Mouse (Mus musculus) frontal cortex, adult 2 months (tissue): ENCODE results near the gene Ssu72. TPM values are rescaled to one million over a fixed set of nuclear protein-coding genes. Genes with fewer than 3 reads are reported as not detected.
"Not testable (repeated sequence)": the region's sequence is repeated elsewhere in the genome, so short reads cannot be mapped to it uniquely, and the experiment has no call there.

ENCODE experiments used
- DNase-seq, 2 experiments: peaks; one replicate each; pipeline ENCODE4 v3.0.0; 2022; ENCODE audit warnings: low spot score in 1 of 2; ENCODE audit errors: extremely low spot score in 1 of 2
- polyA plus RNA-seq: library from polyadenylated mRNA; depleted of rRNA; stranded (reverse); fragments of >200 nt; gene quantifications from 2 replicates; pipeline ENCODE4 v1.2.3, GENCODE M21; 2012; rRNA removed

The Ssu72 gene
- 134 and 142 TPM in 2 replicates for polyA plus RNA-seq

GRCm38 (mm10) chr4:155704721-155705591 lies at the start of gene Ssu72:
Gene Ssu72 (plus strand): TSS chr4:155704800.
- peak; percentile 86 to 94 for DNase-seq

- DNase-seq = no peak
Observed at GRCm38 (mm10) chr4:155656214-155656751, 48.3 kb upstream of the Ssu72 start.

DNA sequence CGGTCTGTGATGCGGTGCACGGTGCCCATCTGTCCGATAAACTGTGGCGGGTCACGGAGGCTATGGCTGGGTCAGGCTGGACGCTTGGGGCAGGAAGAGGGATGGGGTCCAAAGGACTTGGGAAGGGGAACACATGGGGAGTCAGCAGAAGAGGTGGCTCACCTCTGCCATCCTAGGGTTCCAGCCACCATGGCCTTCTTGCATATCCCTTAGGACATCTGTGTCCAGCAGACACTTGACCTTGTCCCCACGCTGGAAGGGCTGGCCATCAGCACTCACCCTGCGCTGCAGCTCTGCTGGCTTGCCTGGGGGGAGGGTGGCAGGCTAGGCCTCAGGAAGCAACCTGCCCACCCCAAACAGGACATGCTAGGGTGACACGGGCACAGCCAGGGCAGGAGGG lies 45.6 kb upstream of the Ssu72 start:
- no peak for DNase-seq

- no peak for DNase-seq
Observed at GRCm38 (mm10) chr4:155660641-155661040, 44.0 kb upstream of the Ssu72 start.

GRCm38 (mm10) chr4:155666903-155667302 lies 37.7 kb upstream of the Ssu72 start:
- DNase-seq = no peak

DNA sequence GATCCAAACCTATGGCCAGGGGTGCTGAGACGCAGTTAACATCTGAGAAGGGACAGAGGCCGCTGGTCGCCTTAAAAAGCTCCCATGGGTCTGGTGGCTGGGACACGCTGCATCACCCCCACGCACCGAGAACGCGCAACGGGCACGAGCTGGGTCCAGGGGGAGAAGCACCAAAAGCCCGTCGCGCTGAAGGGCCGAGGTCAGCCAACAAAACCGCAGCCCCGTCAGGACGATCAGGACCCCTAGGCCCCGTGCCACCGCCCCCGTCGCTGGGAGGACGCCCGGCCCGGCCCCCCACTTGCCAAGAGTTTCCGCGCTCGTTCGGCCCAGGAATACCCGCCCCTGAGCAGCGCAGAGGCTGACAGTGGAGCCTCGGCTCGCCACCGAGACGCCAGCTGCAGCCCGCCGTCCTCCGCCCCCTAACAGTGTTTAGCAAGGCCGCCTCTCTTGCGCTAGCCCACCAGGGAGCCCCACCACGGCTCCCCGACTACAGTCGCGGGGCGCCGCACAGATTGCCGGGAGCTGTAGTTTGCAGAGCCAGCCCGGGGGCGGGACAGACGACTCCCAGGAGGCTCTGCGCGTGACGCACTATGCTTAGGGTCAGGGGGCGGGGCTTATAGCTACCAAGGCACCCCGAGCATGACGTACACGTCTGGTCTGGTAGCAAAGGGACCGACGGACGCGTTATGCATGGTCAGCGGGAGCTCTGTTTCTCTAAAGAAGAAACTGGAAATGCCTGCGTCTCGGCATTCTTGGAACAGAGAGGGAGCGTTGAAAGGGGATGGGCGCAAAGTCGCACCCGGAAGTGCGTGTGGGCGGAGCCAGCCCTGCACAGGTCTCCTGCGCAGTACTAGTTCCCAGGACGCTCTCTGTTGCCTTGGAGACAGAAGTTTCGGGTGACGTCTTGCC lies 35.7 kb upstream of the Ssu72 start, which contains the start of gene Mib2:
TSS of gene Mib2 (minus strand) at position 510 of the 909 bp plus-strand sequence.
- peak; percentile 96 to 98 for DNase-seq

- no peak for DNase-seq
Observed at GRCm38 (mm10) chr4:155669598-155670075, 35.0 kb upstream of the Ssu72 start.

- DNase-seq = not testable (repeated sequence)
Observed at GRCm38 (mm10) chr4:155670236-155670635, 34.4 kb upstream of the Ssu72 start.

- DNase-seq = no peak
Observed at GRCm38 (mm10) chr4:155672082-155672481, 32.5 kb upstream of the Ssu72 start.

- peak in 1 of 2 experiments; percentile 38 for DNase-seq
Observed at GRCm38 (mm10) chr4:155675991-155676390, 28.6 kb upstream of the Ssu72 start.

DNA sequence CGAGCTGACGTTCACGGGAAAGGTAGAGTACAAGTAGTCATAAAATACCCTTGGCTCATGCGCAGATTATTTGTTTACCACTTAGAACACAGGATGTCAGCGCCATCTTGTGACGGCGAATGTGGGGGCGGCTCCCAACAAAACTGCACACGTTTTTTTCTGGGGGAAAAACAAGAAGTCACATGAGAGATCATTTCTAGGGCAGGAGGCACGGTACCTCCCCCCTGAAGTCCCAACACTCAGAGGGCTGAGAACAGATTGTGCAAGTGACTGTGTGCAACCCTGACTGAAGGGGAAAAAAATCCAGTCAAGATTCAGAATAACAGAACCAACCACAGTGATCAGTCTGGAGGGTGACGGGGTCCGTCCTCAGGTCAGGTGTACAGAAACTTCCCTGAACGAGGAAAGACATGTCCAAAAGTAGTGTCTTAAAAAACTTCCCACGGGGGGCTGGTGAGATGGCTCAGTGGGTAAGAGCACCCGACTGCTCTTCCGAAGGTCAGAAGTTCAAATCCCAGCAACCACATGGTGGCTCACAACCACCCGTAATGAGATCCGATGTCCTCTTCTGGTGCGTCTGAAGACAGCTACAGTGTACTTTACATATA lies 20.8 kb upstream of the Ssu72 start:
- not testable (repeated sequence) for DNase-seq

- DNase-seq = not testable (repeated sequence)
Observed at GRCm38 (mm10) chr4:155687764-155688163, 16.8 kb upstream of the Ssu72 start.

GRCm38 (mm10) chr4:155690571-155691375 lies 13.8 kb upstream of the Ssu72 start:
- DNase-seq = no peak

GRCm38 (mm10) chr4:155692421-155692820 lies 12.2 kb upstream of the Ssu72 start:
- no peak for DNase-seq

DNA sequence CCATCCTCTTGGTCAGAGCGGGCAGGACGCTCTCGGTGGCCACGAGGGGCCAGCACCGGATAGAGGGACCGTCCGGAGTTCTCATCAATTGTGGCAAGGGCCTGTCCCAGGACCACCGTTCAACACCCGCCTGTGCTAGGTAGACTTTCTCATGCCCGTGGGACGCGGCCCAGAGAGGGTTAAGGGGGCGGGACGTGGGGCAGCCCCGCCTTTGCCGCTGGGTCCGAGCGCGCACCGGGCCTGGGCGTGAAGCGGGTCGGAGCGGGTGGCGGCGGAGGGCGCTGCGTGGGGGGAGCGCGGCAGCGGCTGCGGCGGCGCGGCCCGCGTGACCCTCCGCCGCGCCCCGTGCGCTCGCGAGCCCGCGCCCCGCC lies 10.5 kb upstream of the Ssu72 start, which contains the start of gene Fndc10:
TSS of gene Fndc10 (plus strand) at position 232 of the 371 bp plus-strand sequence.
- DNase-seq = peak in 1 of 2 experiments; percentile 76

DNA sequence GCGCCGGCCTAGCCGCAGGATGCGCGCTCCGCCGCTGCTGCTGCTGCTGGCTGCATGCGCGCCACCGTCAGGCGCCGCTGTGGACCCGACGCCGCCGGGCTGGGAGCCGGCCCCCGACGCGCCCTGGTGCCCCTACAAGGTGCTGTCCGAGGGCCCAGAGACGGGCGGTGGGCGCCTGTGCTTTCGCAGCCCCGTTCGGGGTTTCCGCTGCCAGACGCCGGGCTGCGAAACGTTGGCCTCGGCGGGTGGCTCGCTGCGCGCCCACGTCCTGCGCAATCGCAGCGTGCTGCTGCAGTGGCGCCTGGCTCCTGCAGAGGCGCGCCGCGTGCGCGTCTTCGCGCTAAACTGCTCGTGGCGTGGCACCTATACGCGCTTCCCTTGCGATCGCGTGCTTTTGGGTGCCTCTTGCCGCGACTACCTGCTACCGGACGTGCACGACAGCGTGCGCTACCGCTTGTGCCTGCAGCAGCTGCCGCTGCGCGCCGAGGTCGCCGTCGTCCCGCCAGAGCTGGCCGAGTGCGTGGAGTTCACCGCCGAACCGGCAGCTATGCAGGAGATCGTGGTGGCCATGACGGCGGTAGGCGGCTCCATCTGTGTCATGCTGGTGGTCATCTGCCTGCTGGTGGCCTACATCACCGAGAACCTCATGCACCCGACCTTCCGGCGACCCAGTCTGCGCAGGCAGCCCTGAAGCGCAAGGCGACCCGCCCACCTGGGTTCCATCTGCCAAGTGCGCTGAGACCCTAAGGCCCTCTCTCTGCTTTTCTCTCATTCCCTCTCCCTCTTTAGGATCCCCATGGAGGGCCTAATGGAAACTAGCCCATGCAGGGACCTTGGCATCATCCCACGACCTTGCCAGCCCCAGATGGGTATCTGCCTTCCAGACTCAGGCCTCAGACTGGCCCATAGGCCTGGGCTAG lies 9.9 kb upstream of the Ssu72 start:
- peak; percentile 57 to 83 for DNase-seq

- DNase-seq = no peak
Observed at GRCm38 (mm10) chr4:155695531-155696062, 9.0 kb upstream of the Ssu72 start.
